Mouse (Mus musculus): ENCODE measurements at regions not wholly inside any gene's neighbourhood (a gene's known extent, or its start where the extent isn't known, plus 50 kb on each side); places are given as distances from the start of the nearest gene placed in this dataset.

- DNase-seq (ENCODE audit: low spot score), result no peak
These were observed 286.5 kb downstream of the Gm11146 start for GRCm38 (mm10) chr16:77315354-77315753.

DNA sequence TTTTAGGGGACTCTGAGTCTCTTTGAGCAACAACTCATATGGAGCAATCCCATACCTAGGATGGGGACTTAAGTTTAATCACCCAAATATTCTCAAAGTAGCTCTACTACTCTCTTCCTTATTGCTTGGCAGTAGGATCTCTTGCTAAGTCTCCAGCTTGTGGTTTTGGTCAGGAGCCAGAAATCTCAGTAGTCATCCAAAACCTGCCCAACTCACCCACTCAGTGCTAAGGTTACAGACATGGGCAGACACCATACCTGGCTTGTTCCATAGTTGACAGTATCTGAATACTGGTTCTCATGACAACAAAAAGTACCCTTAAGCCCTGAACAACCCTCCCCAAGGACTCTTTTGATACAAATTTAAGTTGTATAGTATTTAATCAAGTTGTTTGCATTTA, 288.7 kb downstream of the Gm11146 start:
- no peak for DNase-seq (ENCODE audit: low spot score)

DNA sequence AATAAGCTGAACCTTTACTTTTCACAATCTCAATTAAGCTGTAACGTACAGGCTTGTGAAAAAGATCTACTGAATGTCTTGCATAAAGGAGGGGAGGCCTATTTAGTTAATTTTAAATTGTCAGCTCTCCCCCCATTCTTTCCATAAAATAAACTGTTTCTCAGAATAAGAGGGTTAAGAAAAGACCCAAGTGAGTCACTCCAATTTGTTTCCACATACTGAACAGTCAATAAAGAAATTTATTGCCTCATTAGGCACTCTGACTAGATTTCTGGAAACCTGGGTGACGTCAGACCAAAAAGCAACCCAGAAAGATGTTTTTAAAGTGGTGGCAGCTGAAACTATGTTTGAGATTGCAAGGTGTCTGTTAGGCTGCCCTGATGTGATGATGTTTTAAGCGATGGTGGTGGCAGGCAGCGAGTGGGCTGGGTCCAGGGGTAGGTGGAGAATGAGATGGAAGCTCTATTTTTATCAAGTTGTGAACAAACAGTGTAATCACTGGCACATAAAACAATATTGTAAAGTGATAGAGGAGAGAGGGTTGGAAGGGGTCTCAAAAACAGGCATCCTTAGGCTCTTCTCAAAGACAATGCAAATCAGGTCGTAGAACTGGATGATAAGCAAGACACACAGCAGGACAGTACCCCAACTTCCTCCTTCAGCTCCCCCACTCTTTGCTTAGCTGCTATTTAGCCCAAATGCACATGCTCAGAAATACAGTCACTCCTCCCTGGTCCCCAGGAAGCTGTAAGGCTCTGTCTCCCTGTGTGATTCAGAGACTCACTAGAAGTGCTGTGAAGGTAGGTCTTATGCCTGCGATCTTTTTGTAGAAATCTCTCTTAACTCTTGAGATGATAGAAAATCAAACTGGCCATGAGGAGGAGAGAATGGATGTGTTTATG, 288.0 kb downstream of the Usp25 start:
- no peak for DNase-seq (ENCODE audit: low spot score)

- no peak for DNase-seq (ENCODE audit: low spot score)
These were observed 287.2 kb downstream of the Usp25 start for GRCm38 (mm10) chr16:77300572-77301213.

GRCm38 (mm10) chr16:77295574-77296355, 282.3 kb downstream of the Usp25 start:
- DNase-seq (ENCODE audit: low spot score), result no peak

GRCm38 (mm10) chr16:77292317-77292771, 278.8 kb downstream of the Usp25 start:
- no peak for DNase-seq (ENCODE audit: low spot score)

- no peak for DNase-seq (ENCODE audit: low spot score)
These were observed 278.3 kb downstream of the Usp25 start for GRCm38 (mm10) chr16:77291723-77292316.

- DNase-seq (ENCODE audit: low spot score), result no peak
These were observed 270.7 kb downstream of the Usp25 start for GRCm38 (mm10) chr16:77284205-77284604.

DNA sequence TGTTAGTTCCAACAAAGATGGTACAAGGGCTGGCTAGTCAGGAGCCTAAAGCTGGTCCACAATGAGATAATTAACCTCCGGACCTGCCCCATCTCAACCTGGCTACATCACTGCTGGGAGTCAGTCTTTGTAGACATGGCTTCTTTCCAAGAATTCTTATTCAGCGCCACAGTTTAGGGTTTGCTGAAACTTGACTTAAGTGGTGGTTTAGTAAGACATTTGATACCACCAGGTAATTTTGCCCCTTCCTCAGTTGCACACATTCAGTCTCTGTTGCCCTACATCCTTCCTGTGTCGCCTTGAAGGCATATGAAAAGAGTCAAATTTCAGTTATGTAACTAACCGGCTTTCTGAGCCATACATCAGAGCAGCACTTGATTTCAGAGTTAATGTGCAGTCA, 266.4 kb downstream of the Usp25 start:
- no peak for DNase-seq (ENCODE audit: low spot score)

- no peak for DNase-seq (ENCODE audit: low spot score)
These were observed 266.0 kb downstream of the Usp25 start for GRCm38 (mm10) chr16:77279495-77279894.

DNA sequence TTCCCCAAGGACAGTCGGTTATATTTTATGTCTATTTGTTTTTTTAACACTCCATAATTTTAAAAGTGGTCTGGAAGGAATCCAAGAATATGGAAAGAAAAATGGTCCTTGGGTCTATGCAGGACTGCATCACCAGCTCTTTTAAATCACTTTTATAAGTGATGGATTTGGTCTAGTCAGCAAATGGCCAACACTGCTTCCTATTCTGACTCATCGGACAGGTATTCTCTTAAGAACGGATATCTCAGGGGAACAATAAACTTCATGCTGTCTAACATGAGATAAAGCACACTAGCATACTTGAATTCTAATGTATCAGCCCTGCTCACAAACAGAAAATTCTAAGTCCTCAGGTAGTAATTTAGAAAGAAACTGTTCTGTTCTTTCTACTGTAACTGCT, 259.8 kb downstream of the Usp25 start:
- DNase-seq (ENCODE audit: low spot score), result no peak

DNA sequence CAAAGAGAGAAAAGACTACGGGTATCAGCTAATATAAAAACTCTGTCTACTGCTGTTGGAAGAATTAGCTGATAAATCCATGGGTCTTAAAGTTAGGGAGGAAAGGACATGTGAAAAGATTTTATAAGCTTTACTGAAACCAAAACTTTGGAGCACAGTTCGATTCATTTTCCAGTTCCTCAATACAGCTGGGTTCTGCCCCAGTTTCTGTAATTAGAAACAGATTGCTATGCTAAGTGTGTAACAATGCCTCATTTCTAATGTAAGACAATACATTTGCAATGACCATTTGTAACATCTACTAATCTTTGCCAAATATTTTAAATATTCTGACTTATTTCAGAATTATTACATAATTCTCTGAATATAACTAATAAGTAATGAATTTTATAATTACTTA, 255.4 kb downstream of the Usp25 start:
- no peak for DNase-seq (ENCODE audit: low spot score)

DNA sequence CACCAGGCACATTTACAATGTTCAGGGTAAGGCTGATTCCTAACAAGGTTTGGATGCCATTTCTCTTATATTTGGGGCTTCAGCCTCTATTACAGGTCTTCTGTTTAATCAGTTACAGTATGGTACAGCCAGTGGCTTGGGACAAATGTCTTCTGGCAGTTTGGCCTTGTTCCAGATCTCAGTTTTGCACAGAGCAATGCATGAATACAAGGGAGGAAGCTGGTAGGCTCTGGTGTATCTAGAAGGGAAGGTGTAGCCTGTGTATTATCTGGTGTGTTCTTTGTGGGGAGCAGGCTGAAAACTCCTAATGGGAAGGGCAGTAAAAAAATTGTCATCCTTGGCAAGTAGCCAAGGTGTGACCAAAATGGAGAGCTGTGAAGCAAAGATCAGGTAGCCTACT, 254.2 kb downstream of the Usp25 start:
- no peak for DNase-seq (ENCODE audit: low spot score)

DNA sequence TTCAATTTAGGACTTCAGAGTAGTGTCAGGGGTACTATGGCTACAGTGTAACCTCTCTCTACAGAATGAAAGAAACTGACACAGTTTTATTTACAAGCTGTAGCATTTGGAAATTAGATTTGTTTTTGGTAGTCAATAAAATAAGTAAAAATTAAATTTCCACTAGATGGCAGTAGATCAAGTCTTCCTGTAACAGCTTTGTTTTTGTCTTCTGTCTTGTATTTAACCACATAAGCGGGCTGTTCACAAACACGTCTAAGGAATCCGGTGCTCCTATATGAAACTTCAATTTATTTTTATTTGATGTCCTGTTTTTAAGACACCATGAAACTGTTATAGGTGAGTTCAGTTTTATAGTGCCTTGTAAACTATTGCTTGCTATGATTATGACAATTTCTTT, 238.8 kb downstream of the Usp25 start:
- DNase-seq (ENCODE audit: low spot score), result no peak

DNA sequence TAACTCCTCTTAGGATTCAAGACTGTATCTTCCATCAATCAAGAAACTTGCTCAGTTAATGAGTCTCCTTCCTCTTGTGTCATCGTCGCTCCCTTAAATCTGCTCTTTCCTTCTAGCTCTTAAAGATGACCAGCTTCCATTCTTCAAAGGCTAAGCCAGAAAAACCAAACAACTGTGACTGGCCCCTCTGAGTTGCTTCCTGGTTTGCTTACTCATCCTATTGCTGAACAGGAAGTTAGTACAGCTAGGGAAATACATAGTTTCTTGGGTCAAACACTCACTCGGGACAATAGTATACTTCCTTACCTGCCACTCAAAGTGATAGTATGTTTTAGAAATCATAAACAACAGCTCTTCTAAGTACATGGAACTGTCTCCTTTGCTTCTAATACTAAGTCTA, 237.9 kb downstream of the Usp25 start:
- no peak for DNase-seq (ENCODE audit: low spot score)

DNA sequence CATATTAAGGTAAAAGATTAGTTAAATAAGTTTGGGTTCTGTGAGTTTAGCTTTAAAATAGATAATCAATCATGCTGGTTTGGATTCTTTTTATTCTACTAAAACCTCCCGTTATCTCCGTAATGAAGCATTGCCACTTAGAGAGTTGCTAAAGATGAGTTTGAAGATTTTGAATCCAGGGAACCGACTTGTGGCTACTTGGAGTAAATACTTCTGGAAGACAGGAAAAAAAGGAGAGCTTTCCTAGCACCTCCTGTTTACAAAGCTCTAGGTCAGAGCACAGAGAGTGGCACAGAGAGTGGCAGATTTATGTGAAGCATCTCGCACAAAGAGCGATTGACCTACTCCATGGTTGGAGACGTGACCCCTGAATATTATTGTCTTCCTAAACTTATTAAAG, 227.4 kb downstream of the Usp25 start:
- DNase-seq (ENCODE audit: low spot score), result no peak

- DNase-seq (ENCODE audit: low spot score), result no peak
These were observed 225.8 kb downstream of the Usp25 start for GRCm38 (mm10) chr16:77239176-77239790.

- no peak for DNase-seq (ENCODE audit: low spot score)
These were observed 225.1 kb downstream of the Usp25 start for GRCm38 (mm10) chr16:77238358-77239175.

GRCm38 (mm10) chr16:77237631-77238357, 224.3 kb downstream of the Usp25 start:
- no peak for DNase-seq (ENCODE audit: low spot score)

DNA sequence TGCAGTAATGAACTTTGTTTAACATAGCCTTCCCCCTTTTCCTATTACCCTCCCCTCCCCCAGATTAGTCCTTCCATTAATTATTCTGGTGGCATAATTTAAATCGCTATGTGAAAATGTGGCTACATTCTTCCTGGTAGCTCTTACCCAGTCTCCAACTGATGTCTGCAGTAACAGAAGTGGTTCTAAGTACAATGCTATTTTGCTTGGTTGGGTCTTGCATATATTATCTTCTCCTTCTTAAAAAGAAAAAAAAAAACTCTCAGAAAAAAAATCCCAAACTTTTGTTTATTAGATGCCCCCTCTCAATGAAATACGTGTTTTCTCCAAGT, 223.7 kb downstream of the Usp25 start:
- no peak for DNase-seq (ENCODE audit: low spot score)
